Mouse (Mus musculus): ENCODE data around the gene Shroom3. TPM values are rescaled to one million over a fixed set of nuclear protein-coding genes. Genes with fewer than 3 reads are reported as not detected.

Shroom3 gene
- total and polyA plus RNA-seq, 3 experiments = 0.04 to 0.11 TPM; not detected in 1

- DNase-seq (ENCODE audit: extremely low read depth) = no peak
- Histone ChIP-seq H3K9ac (ENCODE audit: insufficient read depth, low read depth) (no peak overlapping the region), H3K79me2 (replicated peaks; ENCODE audit: control insufficient read depth, extremely low read depth, insufficient read depth, poor library complexity, severe bottlenecking) (no peaks in the 10 kb centered on the region), H3K27me3 (replicated peaks) (no peaks in the 10 kb centered on the region), H3K4me2 (ENCODE audit: insufficient read depth, low read depth, poor library complexity, severe bottlenecking) (no peak overlapping the region), H3K4me3 (replicated peaks in 1 of 3; ENCODE audit: low read depth in 2 of 3, low read length in 2 of 3, poor library complexity in 1 of 3) (no peak overlapping the region), H3K4me1 (ENCODE audit: control insufficient read depth in 1 of 2, insufficient read depth in 2 of 2) (no peaks in the 10 kb centered on the region; a peak in 1 of 4 replicates), H3K27ac (ENCODE audit: insufficient read depth, low read depth) (no peak overlapping the region), H3K36me3 (replicated peaks in 1 of 2; ENCODE audit: control insufficient read depth in 1 of 2, insufficient read depth in 1 of 2, low read length in 1 of 2) (no peaks in the 10 kb centered on the region), H3K9me3 (replicated peaks; ENCODE audit: low read length) (no peaks in the 10 kb centered on the region)
- dilution Hi-C loops (cut with MboI; ENCODE audit: extremely low pct_ligation_motif_present, extremely low pct_unique_long_range_greater_than_20kb, low sequenced_read_pairs) (no loop called here), in situ Hi-C loops (cut with MboI; ENCODE audit: low pct_ligation_motif_present, low pct_unique_long_range_greater_than_20kb, low sequenced_read_pairs) (no loop called here)
- TF ChIP-seq NRF1 (IDR thresholded peaks at IDR 0.05; ENCODE audit: low read depth, low read length) = no peak
- TF ChIP-seq ZMIZ1 (IDR thresholded peaks at IDR 0.05; ENCODE audit: low read depth, low read length) = no peak
- no peak for TF ChIP-seq GABPA (IDR thresholded peaks at IDR 0.05; ENCODE audit: insufficient replicate concordance, low read depth, low read length)
- no peak for TF ChIP-seq JUND (conservative IDR thresholded peaks at IDR 0.05; ENCODE audit: low read depth, low read length)
- TF ChIP-seq CTCF (conservative IDR thresholded peaks at IDR 0.05 in 1 of 2, IDR thresholded peaks at IDR 0.05 in 1 of 2; ENCODE audit: low read depth in 2 of 2, low read length in 2 of 2) = no peak
Measured at GRCm38 (mm10) chr5:92817122-92817822, 134.0 kb downstream of the Shroom3 start.

GRCm38 (mm10) chr5:92821370-92821769, 138.1 kb downstream of the Shroom3 start:
- Histone ChIP-seq H3K79me2 (replicated peaks; ENCODE audit: control insufficient read depth, extremely low read depth, insufficient read depth, poor library complexity, severe bottlenecking) (no peaks in the 10 kb centered on the region), H3K9me3 (replicated peaks; ENCODE audit: low read length) (no peaks in the 10 kb centered on the region), H3K27me3 (replicated peaks) (no peaks in the 10 kb centered on the region), H3K36me3 (replicated peaks in 1 of 2; ENCODE audit: control insufficient read depth in 1 of 2, insufficient read depth in 1 of 2, low read length in 1 of 2) (no peaks in the 10 kb centered on the region), H3K27ac (ENCODE audit: insufficient read depth, low read depth) (no peak overlapping the region), H3K4me3 (replicated peaks in 1 of 3; ENCODE audit: low read depth in 2 of 3, low read length in 2 of 3, poor library complexity in 1 of 3) (no peak overlapping the region), H3K9ac (ENCODE audit: insufficient read depth, low read depth) (no peak overlapping the region), H3K4me1 (ENCODE audit: control insufficient read depth in 1 of 2, insufficient read depth in 2 of 2) (no peaks in the 10 kb centered on the region), H3K4me2 (ENCODE audit: insufficient read depth, low read depth, poor library complexity, severe bottlenecking) (no peak overlapping the region)
- dilution Hi-C loops (cut with MboI; ENCODE audit: extremely low pct_ligation_motif_present, extremely low pct_unique_long_range_greater_than_20kb, low sequenced_read_pairs) = no loop called here
- in situ Hi-C loops (cut with MboI; ENCODE audit: low pct_ligation_motif_present, low pct_unique_long_range_greater_than_20kb, low sequenced_read_pairs) = no loop called here
- DNase-seq (ENCODE audit: extremely low read depth) = no peak
- TF ChIP-seq JUND (conservative IDR thresholded peaks at IDR 0.05; ENCODE audit: low read depth, low read length) (no peak), MAFK (IDR thresholded peaks at IDR 0.05; ENCODE audit: insufficient replicate concordance, low read length) (no peak), BHLHE40 (IDR thresholded peaks at IDR 0.05; ENCODE audit: low read depth, low read length) (no peak), UBTF (IDR thresholded peaks at IDR 0.05; ENCODE audit: low read depth, low read length) (no peak), NRF1 (IDR thresholded peaks at IDR 0.05; ENCODE audit: low read depth, low read length) (no peak), RCOR1 (conservative IDR thresholded peaks at IDR 0.05; ENCODE audit: low read depth, low read length) (no peak), EP300 (IDR thresholded peaks at IDR 0.05; ENCODE audit: low read length) (no peak), ZMIZ1 (IDR thresholded peaks at IDR 0.05; ENCODE audit: low read depth, low read length) (no peak), MAZ (IDR thresholded peaks at IDR 0.05; ENCODE audit: low read depth, low read length) (no peak), MXI1 (IDR thresholded peaks at IDR 0.05; ENCODE audit: low read depth, low read length) (no peak), ZNF384 (IDR thresholded peaks at IDR 0.05; ENCODE audit: low read depth, low read length) (no peak), E2F4 (IDR thresholded peaks at IDR 0.05; ENCODE audit: insufficient replicate concordance, low read depth, low read length) (no peak), SIN3A (IDR thresholded peaks at IDR 0.05; ENCODE audit: low read length) (no peak), IRF4 (IDR thresholded peaks at IDR 0.05; ENCODE audit: low read depth, low read length) (no peak), MEF2A (IDR thresholded peaks at IDR 0.05; ENCODE audit: borderline replicate concordance, low read depth, low read length) (no peak), TCF12 (IDR thresholded peaks at IDR 0.05; ENCODE audit: low read depth, low read length) (no peak)
